Mouse (Mus musculus): ENCODE results near the gene Ankrd33b. TPM values are rescaled to one million over a fixed set of nuclear protein-coding genes. Genes with fewer than 3 reads are reported as not detected.

Gene Ankrd33b
- total and polyA plus RNA-seq, 3 experiments = 0.11 TPM; not detected in 2

DNA sequence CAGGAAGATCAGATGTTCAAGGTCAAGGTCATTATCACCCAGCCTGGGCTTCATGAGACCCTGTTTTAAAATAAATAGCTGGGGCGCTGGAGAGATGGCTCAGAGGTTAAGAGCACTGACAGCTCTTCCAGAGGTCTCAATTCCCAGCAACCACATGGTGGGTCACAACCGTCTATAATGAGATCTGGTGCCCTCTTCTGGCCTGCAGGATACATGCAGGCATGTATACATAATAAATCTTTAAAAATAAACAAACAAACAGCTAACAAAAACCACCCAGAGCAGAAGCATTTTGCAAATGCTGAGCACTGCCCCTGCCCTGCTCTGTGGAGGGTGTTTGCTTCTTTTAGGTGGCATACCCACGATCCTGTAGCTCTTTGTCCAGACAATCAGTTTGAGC, 29.9 kb upstream of the Ankrd33b start:
- TF ChIP-seq CTCF (IDR thresholded peaks at IDR 0.05; ENCODE audit: low read depth, low read length) (no peak), POLR2AphosphoS5 (IDR thresholded peaks at IDR 0.05; ENCODE audit: insufficient replicate concordance, low read depth, low read length) (no peak), GATA2 (IDR thresholded peaks at IDR 0.05; ENCODE audit: borderline replicate concordance, low read depth, low read length) (no peak), GATA1 (IDR thresholded peaks at IDR 0.05; ENCODE audit: borderline replicate concordance, low read length) (no peak), TAL1 (conservative IDR thresholded peaks at IDR 0.05; ENCODE audit: low read depth, low read length) (no peak)
- ATAC-seq (ENCODE audit: extremely low read depth, insufficient number of reproducible peaks, low FRiP score, poor library complexity, severe bottlenecking) (no peak), DNase-seq (ENCODE audit: low spot score) (no peak)
- peaks cover 35% of the 10 kb centered on the region for H3K27me3 ChIP-seq (ENCODE audit: insufficient read depth, low read length)
- no peak overlapping the region for H3K4me3 ChIP-seq (ENCODE audit: low read depth, low read length)
- H3K36me3 ChIP-seq (replicated peaks) = no peaks in the 10 kb centered on the region
- no peaks in the 10 kb centered on the region for H3K9me3 ChIP-seq (replicated peaks)
- H3K4me1 ChIP-seq (ENCODE audit: insufficient read depth, low read depth, low read length) = peaks cover 5% of the 10 kb centered on the region

GRCm38 (mm10) chr15:31396755-31397154, 29.2 kb upstream of the Ankrd33b start:
- Histone ChIP-seq H3K27me3 (ENCODE audit: insufficient read depth, low read length) (peaks cover 31% of the 10 kb centered on the region), H3K4me1 (ENCODE audit: insufficient read depth, low read depth, low read length) (peaks cover 5% of the 10 kb centered on the region), H3K9me3 (replicated peaks) (no peaks in the 10 kb centered on the region), H3K36me3 (replicated peaks) (no peaks in the 10 kb centered on the region), H3K4me3 (ENCODE audit: low read depth, low read length) (no peak overlapping the region)
- TF ChIP-seq GATA1 (IDR thresholded peaks at IDR 0.05; ENCODE audit: borderline replicate concordance, low read length) = no peak
- TF ChIP-seq CTCF (IDR thresholded peaks at IDR 0.05; ENCODE audit: low read depth, low read length) = no peak
- no peak for TF ChIP-seq GATA2 (IDR thresholded peaks at IDR 0.05; ENCODE audit: borderline replicate concordance, low read depth, low read length)
- no peak for TF ChIP-seq TAL1 (conservative IDR thresholded peaks at IDR 0.05; ENCODE audit: low read depth, low read length)
- no peak for TF ChIP-seq POLR2AphosphoS5 (IDR thresholded peaks at IDR 0.05; ENCODE audit: insufficient replicate concordance, low read depth, low read length)
- DNase-seq (ENCODE audit: low spot score) (no peak), ATAC-seq (ENCODE audit: extremely low read depth, insufficient number of reproducible peaks, low FRiP score, poor library complexity, severe bottlenecking) (no peak)

DNA sequence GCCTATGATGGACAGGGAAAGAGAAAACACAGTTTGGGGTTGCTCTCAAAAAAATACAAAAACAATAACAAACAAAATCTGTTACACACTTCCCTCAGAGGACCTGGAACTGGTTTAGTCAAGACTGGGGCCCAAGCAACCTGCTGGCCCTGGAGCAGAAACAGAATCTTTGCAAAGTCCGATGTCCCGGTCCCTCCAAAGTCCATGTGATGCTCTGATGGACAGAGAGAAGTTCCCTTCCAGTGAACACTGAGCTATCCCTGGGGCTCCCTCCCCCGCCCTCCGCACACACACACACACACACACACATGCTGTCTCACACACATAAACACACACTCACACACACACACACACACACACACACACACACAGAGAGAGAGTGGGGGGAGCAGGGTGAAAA, 28.5 kb upstream of the Ankrd33b start:
- Histone ChIP-seq H3K27me3 (ENCODE audit: insufficient read depth, low read length) (peaks cover 27% of the 10 kb centered on the region), H3K9me3 (replicated peaks) (no peaks in the 10 kb centered on the region), H3K4me1 (ENCODE audit: insufficient read depth, low read depth, low read length) (peaks cover 4% of the 10 kb centered on the region), H3K36me3 (replicated peaks) (no peaks in the 10 kb centered on the region), H3K4me3 (ENCODE audit: low read depth, low read length) (no peak overlapping the region)
- no peak for TF ChIP-seq CTCF (IDR thresholded peaks at IDR 0.05; ENCODE audit: low read depth, low read length)
- TF ChIP-seq GATA1 (IDR thresholded peaks at IDR 0.05; ENCODE audit: borderline replicate concordance, low read length) = no peak
- no peak for TF ChIP-seq POLR2AphosphoS5 (IDR thresholded peaks at IDR 0.05; ENCODE audit: insufficient replicate concordance, low read depth, low read length)
- no peak for TF ChIP-seq TAL1 (conservative IDR thresholded peaks at IDR 0.05; ENCODE audit: low read depth, low read length)
- TF ChIP-seq GATA2 (IDR thresholded peaks at IDR 0.05; ENCODE audit: borderline replicate concordance, low read depth, low read length) = no peak
- DNase-seq (ENCODE audit: low spot score) (no peak), ATAC-seq (ENCODE audit: extremely low read depth, insufficient number of reproducible peaks, low FRiP score, poor library complexity, severe bottlenecking) (no peak)

DNA sequence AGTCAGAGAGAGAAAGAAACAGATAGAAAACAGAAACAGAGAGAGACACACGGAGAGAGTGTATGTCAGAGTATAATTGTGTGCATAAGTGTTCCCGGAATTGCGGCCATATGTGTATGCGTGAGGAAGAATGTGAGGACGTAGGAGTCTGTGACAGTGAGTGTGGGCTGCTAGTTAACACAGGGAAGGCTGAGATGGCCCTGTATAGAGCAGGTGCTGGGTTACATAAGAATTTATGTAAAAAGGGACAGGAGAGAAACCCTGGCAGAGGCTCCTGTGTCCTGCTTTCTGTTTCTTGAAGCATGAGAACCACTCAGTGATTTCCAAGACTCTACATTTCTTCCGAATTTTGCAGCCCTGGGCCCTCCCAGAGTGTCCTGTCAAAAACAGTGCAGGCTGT, 25.9 kb upstream of the Ankrd33b start:
- no peak for ATAC-seq (ENCODE audit: extremely low read depth, insufficient number of reproducible peaks, low FRiP score, poor library complexity, severe bottlenecking)
- H3K27me3 ChIP-seq (ENCODE audit: insufficient read depth, low read length) = peaks cover 18% of the 10 kb centered on the region
- no peak overlapping the region for H3K4me3 ChIP-seq (ENCODE audit: low read depth, low read length)
- 0 out of 2 replicates have a peak, but pooled peaks cover 2% of the 10 kb centered on the region for H3K4me1 ChIP-seq (ENCODE audit: insufficient read depth, low read depth, low read length)
- H3K9me3 ChIP-seq (replicated peaks) = no peaks in the 10 kb centered on the region
- DNase-seq (ENCODE audit: low spot score) = no peak
- no peaks in the 10 kb centered on the region for H3K36me3 ChIP-seq (replicated peaks)
- TF ChIP-seq GATA1 (IDR thresholded peaks at IDR 0.05; ENCODE audit: borderline replicate concordance, low read length) (no peak), GATA2 (IDR thresholded peaks at IDR 0.05; ENCODE audit: borderline replicate concordance, low read depth, low read length) (no peak)

DNA sequence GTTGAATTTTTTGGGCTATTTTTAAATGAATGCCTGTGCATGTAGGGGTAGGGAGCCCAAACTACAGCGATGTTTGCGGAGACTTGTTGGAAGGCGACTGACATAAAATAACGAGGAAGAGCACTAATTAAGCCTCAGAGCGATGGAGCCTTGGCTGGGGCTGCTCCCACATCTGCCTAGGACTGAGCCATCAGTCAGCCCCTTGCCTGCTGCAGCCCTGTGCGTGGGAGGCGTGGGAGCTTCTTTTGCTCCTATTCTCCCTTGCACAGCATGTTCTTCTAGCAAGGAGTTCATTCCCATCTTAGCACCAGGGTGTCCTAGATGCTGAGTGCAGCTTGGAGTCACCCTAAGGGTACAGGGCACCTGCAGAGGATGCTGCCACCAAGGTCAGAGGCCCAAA, 25.2 kb upstream of the Ankrd33b start:
- no peak overlapping the region for H3K4me3 ChIP-seq (ENCODE audit: low read depth, low read length)
- ATAC-seq (ENCODE audit: extremely low read depth, insufficient number of reproducible peaks, low FRiP score, poor library complexity, severe bottlenecking) = no peak
- TF ChIP-seq TAL1 (conservative IDR thresholded peaks at IDR 0.05; ENCODE audit: low read depth, low read length) = no peak
- no peak for TF ChIP-seq CTCF (IDR thresholded peaks at IDR 0.05; ENCODE audit: low read depth, low read length)
- no peak for TF ChIP-seq GATA1 (IDR thresholded peaks at IDR 0.05; ENCODE audit: borderline replicate concordance, low read length)
- TF ChIP-seq GATA2 (IDR thresholded peaks at IDR 0.05; ENCODE audit: borderline replicate concordance, low read depth, low read length) = no peak
- TF ChIP-seq POLR2AphosphoS5 (IDR thresholded peaks at IDR 0.05; ENCODE audit: insufficient replicate concordance, low read depth, low read length) = no peak

GRCm38 (mm10) chr15:31392135-31392534, 24.6 kb upstream of the Ankrd33b start:
- Histone ChIP-seq H3K36me3 (replicated peaks) (no peaks in the 10 kb centered on the region), H3K9me3 (replicated peaks) (peaks cover 5% of the 10 kb centered on the region; the same call in 1 of the 2 replicates), H3K4me1 (ENCODE audit: insufficient read depth, low read depth, low read length) (0 out of 2 replicates have a peak, but pooled peaks cover 2% of the 10 kb centered on the region), H3K27me3 (ENCODE audit: insufficient read depth, low read length) (peaks cover 15% of the 10 kb centered on the region), H3K4me3 (ENCODE audit: low read depth, low read length) (no peak overlapping the region)
- no peak for TF ChIP-seq GATA2 (IDR thresholded peaks at IDR 0.05; ENCODE audit: borderline replicate concordance, low read depth, low read length)
- TF ChIP-seq TAL1 (conservative IDR thresholded peaks at IDR 0.05; ENCODE audit: low read depth, low read length) = no peak
- TF ChIP-seq GATA1 (IDR thresholded peaks at IDR 0.05; ENCODE audit: borderline replicate concordance, low read length) = no peak
- TF ChIP-seq CTCF (IDR thresholded peaks at IDR 0.05; ENCODE audit: low read depth, low read length) = no peak
- TF ChIP-seq POLR2AphosphoS5 (IDR thresholded peaks at IDR 0.05; ENCODE audit: insufficient replicate concordance, low read depth, low read length) = no peak
- DNase-seq (ENCODE audit: low spot score) (no peak), ATAC-seq (ENCODE audit: extremely low read depth, insufficient number of reproducible peaks, low FRiP score, poor library complexity, severe bottlenecking) (no peak)

More for the DNA sequence above, 25.2 kb upstream of the Ankrd33b start:
- DNase-seq (ENCODE audit: low spot score) = no peak
- Histone ChIP-seq H3K9me3 (replicated peaks) (no peaks in the 10 kb centered on the region), H3K4me1 (ENCODE audit: insufficient read depth, low read depth, low read length) (0 out of 2 replicates have a peak, but pooled peaks cover 2% of the 10 kb centered on the region), H3K36me3 (replicated peaks) (no peaks in the 10 kb centered on the region), H3K27me3 (ENCODE audit: insufficient read depth, low read length) (peaks cover 16% of the 10 kb centered on the region)
